Mouse (Mus musculus): ENCODE measurements around the gene 4930590J08Rik. TPM values are rescaled to one million over a fixed set of nuclear protein-coding genes. Genes with fewer than 3 reads are reported as not detected.
A peak's percentile ranks its signal among the peaks of the same experiment; 100 is the strongest.

The 4930590J08Rik gene
- polyA plus RNA-seq, 1 experiment from 2014 or later, result 0.72 TPM

GRCm38 (mm10) chr6:91960028-91960811 lies 57.6 kb downstream of the 4930590J08Rik start:
- Histone ChIP-seq H3K27me3 (ENCODE audit: control insufficient read depth, insufficient read depth, low read length) (no peaks in the 10 kb centered on the region), H3K36me3 (ENCODE audit: control insufficient read depth, insufficient read depth, low read length) (no peaks in the 10 kb centered on the region), H3K4me1 (ENCODE audit: control insufficient read depth in 2 of 2, insufficient read depth in 2 of 2, low read length in 2 of 2) (peaks cover 0 to 7% of the 10 kb centered on the region in 2 experiments; a peak in 2 of 4 replicates), H3K4me2 (ENCODE audit: low read length) (peak overlapping the region; percentile 44), H3K4me3 (ENCODE audit: control insufficient read depth in 1 of 2, insufficient read depth in 1 of 2, low read depth in 1 of 2, low read length in 2 of 2) (peak overlapping the region in 1 of 2 experiments; percentile 3; a peak in 1 of 4 replicates), H3K9me3 (ENCODE audit: control insufficient read depth, low read length) (no peaks in the 10 kb centered on the region), H3K9ac (ENCODE audit: low read length) (peak overlapping the region; percentile 34; the same call in 1 of the 2 replicates), H3K27ac (replicated peaks in 1 of 2; ENCODE audit: control insufficient read depth in 1 of 2, insufficient read depth in 1 of 2, low read depth in 2 of 2, low read length in 2 of 2) (peak overlapping the region; percentile 73 to 79)
- ATAC-seq (ENCODE audit: insufficient number of reproducible peaks, insufficient read depth, low FRiP score, low read depth), result peak; percentile 68
- WGBS, result 30% methylated on average over 8 of the region's 8 CpGs

- no peak for ATAC-seq (ENCODE audit: insufficient number of reproducible peaks, insufficient read depth, low FRiP score, low read depth)
- Histone ChIP-seq H3K27ac (replicated peaks in 1 of 2; ENCODE audit: control insufficient read depth in 1 of 2, insufficient read depth in 1 of 2, low read depth in 2 of 2, low read length in 2 of 2) (no peak overlapping the region), H3K4me1 (ENCODE audit: control insufficient read depth in 2 of 2, insufficient read depth in 2 of 2, low read length in 2 of 2) (peaks cover 0 to 7% of the 10 kb centered on the region in 2 experiments; a peak in 2 of 4 replicates), H3K36me3 (ENCODE audit: control insufficient read depth, insufficient read depth, low read length) (no peaks in the 10 kb centered on the region), H3K27me3 (ENCODE audit: control insufficient read depth, insufficient read depth, low read length) (no peaks in the 10 kb centered on the region), H3K4me2 (ENCODE audit: low read length) (no peak overlapping the region), H3K9me3 (ENCODE audit: control insufficient read depth, low read length) (no peaks in the 10 kb centered on the region), H3K9ac (ENCODE audit: low read length) (no peak overlapping the region), H3K4me3 (ENCODE audit: control insufficient read depth in 1 of 2, insufficient read depth in 1 of 2, low read depth in 1 of 2, low read length in 2 of 2) (no peak overlapping the region)
- 27% methylated on average over 4 of the region's 4 CpGs for WGBS
Measured at GRCm38 (mm10) chr6:91963429-91963828, 60.8 kb downstream of the 4930590J08Rik start.

GRCm38 (mm10) chr6:91965060-91965459 lies 62.5 kb downstream of the 4930590J08Rik start:
- H3K9me3 ChIP-seq (ENCODE audit: control insufficient read depth, low read length), result no peaks in the 10 kb centered on the region
- H3K27me3 ChIP-seq (ENCODE audit: control insufficient read depth, insufficient read depth, low read length), result no peaks in the 10 kb centered on the region
- no peak overlapping the region for H3K4me2 ChIP-seq (ENCODE audit: low read length)
- no peak overlapping the region for H3K27ac ChIP-seq (replicated peaks in 1 of 2; ENCODE audit: control insufficient read depth in 1 of 2, insufficient read depth in 1 of 2, low read depth in 2 of 2, low read length in 2 of 2)
- WGBS, result 84% methylated on average over 8 of the region's 8 CpGs
- no peak overlapping the region for H3K9ac ChIP-seq (ENCODE audit: low read length)
- H3K36me3 ChIP-seq (ENCODE audit: control insufficient read depth, insufficient read depth, low read length), result no peaks in the 10 kb centered on the region
- H3K4me1 ChIP-seq (ENCODE audit: control insufficient read depth in 2 of 2, insufficient read depth in 2 of 2, low read length in 2 of 2), result peaks cover 0 to 6% of the 10 kb centered on the region in 2 experiments; a peak in 1 of 4 replicates
- ATAC-seq (ENCODE audit: insufficient number of reproducible peaks, insufficient read depth, low FRiP score, low read depth), result no peak
- no peak overlapping the region for H3K4me3 ChIP-seq (ENCODE audit: control insufficient read depth in 1 of 2, insufficient read depth in 1 of 2, low read depth in 1 of 2, low read length in 2 of 2)

GRCm38 (mm10) chr6:91966006-91966405 lies 63.4 kb downstream of the 4930590J08Rik start:
- Histone ChIP-seq H3K4me3 (ENCODE audit: control insufficient read depth in 1 of 2, insufficient read depth in 1 of 2, low read depth in 1 of 2, low read length in 2 of 2) (no peak overlapping the region), H3K9ac (ENCODE audit: low read length) (no peak overlapping the region), H3K9me3 (ENCODE audit: control insufficient read depth, low read length) (no peaks in the 10 kb centered on the region), H3K4me2 (ENCODE audit: low read length) (no peak overlapping the region), H3K4me1 (ENCODE audit: control insufficient read depth in 2 of 2, insufficient read depth in 2 of 2, low read length in 2 of 2) (peaks cover 0 to 2% of the 10 kb centered on the region in 2 experiments; a peak in 1 of 4 replicates), H3K27ac (replicated peaks in 1 of 2; ENCODE audit: control insufficient read depth in 1 of 2, insufficient read depth in 1 of 2, low read depth in 2 of 2, low read length in 2 of 2) (no peak overlapping the region), H3K36me3 (ENCODE audit: control insufficient read depth, insufficient read depth, low read length) (no peaks in the 10 kb centered on the region), H3K27me3 (ENCODE audit: control insufficient read depth, insufficient read depth, low read length) (no peaks in the 10 kb centered on the region)
- no peak for ATAC-seq (ENCODE audit: insufficient number of reproducible peaks, insufficient read depth, low FRiP score, low read depth)
- 40% methylated on average over 6 of the region's 6 CpGs for whole genome bisulfite sequencing

GRCm38 (mm10) chr6:91972201-91972646 lies 69.6 kb downstream of the 4930590J08Rik start:
- H3K9me3 ChIP-seq (ENCODE audit: control insufficient read depth, low read length), result no peaks in the 10 kb centered on the region
- H3K27me3 ChIP-seq (ENCODE audit: control insufficient read depth, insufficient read depth, low read length), result peaks cover 3% of the 10 kb centered on the region; the same call in 1 of the 2 replicates
- no peak overlapping the region for H3K4me3 ChIP-seq (ENCODE audit: control insufficient read depth in 1 of 2, insufficient read depth in 1 of 2, low read depth in 1 of 2, low read length in 2 of 2)
- H3K27ac ChIP-seq (replicated peaks in 1 of 2; ENCODE audit: control insufficient read depth in 1 of 2, insufficient read depth in 1 of 2, low read depth in 2 of 2, low read length in 2 of 2), result peak overlapping the region; percentile 63 to 85
- H3K4me2 ChIP-seq (ENCODE audit: low read length), result no peak overlapping the region
- peaks cover 2 to 9% of the 10 kb centered on the region in 2 experiments; a peak in 3 of 4 replicates for H3K4me1 ChIP-seq (ENCODE audit: control insufficient read depth in 2 of 2, insufficient read depth in 2 of 2, low read length in 2 of 2)
- no peaks in the 10 kb centered on the region for H3K36me3 ChIP-seq (ENCODE audit: control insufficient read depth, insufficient read depth, low read length)
- no peak overlapping the region for H3K9ac ChIP-seq (ENCODE audit: low read length)
- WGBS, result 35% methylated on average over 9 of the region's 9 CpGs
- ATAC-seq (ENCODE audit: insufficient number of reproducible peaks, insufficient read depth, low FRiP score, low read depth), result peak; percentile 88

GRCm38 (mm10) chr6:91973972-91974371 lies 71.4 kb downstream of the 4930590J08Rik start:
- H3K4me3 ChIP-seq (ENCODE audit: control insufficient read depth in 1 of 2, insufficient read depth in 1 of 2, low read depth in 1 of 2, low read length in 2 of 2), result no peak overlapping the region
- H3K4me2 ChIP-seq (ENCODE audit: low read length), result no peak overlapping the region
- peaks cover 10 to 12% of the 10 kb centered on the region in 2 experiments; a peak in 3 of 4 replicates for H3K4me1 ChIP-seq (ENCODE audit: control insufficient read depth in 2 of 2, insufficient read depth in 2 of 2, low read length in 2 of 2)
- H3K9ac ChIP-seq (ENCODE audit: low read length), result no peak overlapping the region
- no peaks in the 10 kb centered on the region for H3K36me3 ChIP-seq (ENCODE audit: control insufficient read depth, insufficient read depth, low read length)
- 0 out of 4 replicates have a peak overlapping the region, but pooled peaks of 1 of the 2 experiments have one; percentile 12 for H3K27ac ChIP-seq (replicated peaks in 1 of 2; ENCODE audit: control insufficient read depth in 1 of 2, insufficient read depth in 1 of 2, low read depth in 2 of 2, low read length in 2 of 2)
- peaks cover 18% of the 10 kb centered on the region; the same call in 1 of the 2 replicates for H3K27me3 ChIP-seq (ENCODE audit: control insufficient read depth, insufficient read depth, low read length)
- 66% methylated on average over 6 of the region's 6 CpGs for WGBS
- no peaks in the 10 kb centered on the region for H3K9me3 ChIP-seq (ENCODE audit: control insufficient read depth, low read length)
- ATAC-seq (ENCODE audit: insufficient number of reproducible peaks, insufficient read depth, low FRiP score, low read depth), result no peak

GRCm38 (mm10) chr6:91978371-91979300 lies 76.0 kb downstream of the 4930590J08Rik start, which contains the start of gene Fgd5:
Gene Fgd5, plus strand, starts transcription at chr6:91978878.
- H3K9me3 ChIP-seq (ENCODE audit: control insufficient read depth, low read length), result no peaks in the 10 kb centered on the region
- H3K27me3 ChIP-seq (ENCODE audit: control insufficient read depth, insufficient read depth, low read length), result peaks cover 37% of the 10 kb centered on the region
- peak within 1 kb of the TSS; percentile 65 for H3K4me3 ChIP-seq (ENCODE audit: control insufficient read depth in 1 of 2, insufficient read depth in 1 of 2, low read depth in 1 of 2, low read length in 2 of 2)
- peak within 1 kb of the TSS; percentile 79 for H3K9ac ChIP-seq (ENCODE audit: low read length)
- WGBS, result under 1% methylated on average over 42 of the region's 62 CpGs
- ATAC-seq (ENCODE audit: insufficient number of reproducible peaks, insufficient read depth, low FRiP score, low read depth), result peak; percentile 68; the same call in 1 of the 2 replicates
- H3K4me2 ChIP-seq (ENCODE audit: low read length), result peak within 1 kb of the TSS; percentile 93
- no peaks in the 10 kb centered on the region for H3K36me3 ChIP-seq (ENCODE audit: control insufficient read depth, insufficient read depth, low read length)
- H3K27ac ChIP-seq (replicated peaks in 1 of 2; ENCODE audit: control insufficient read depth in 1 of 2, insufficient read depth in 1 of 2, low read depth in 2 of 2, low read length in 2 of 2), result peak within 1 kb of the TSS; percentile 56 to 71
- H3K4me1 ChIP-seq (ENCODE audit: control insufficient read depth in 2 of 2, insufficient read depth in 2 of 2, low read length in 2 of 2), result peaks cover 3 to 11% of the 10 kb centered on the region in 2 experiments; a peak in 2 of 4 replicates
